Mouse (Mus musculus) liver, postnatal 0 days (tissue): Measurements from ENCODE around the gene Kcnk4.

ENCODE experiments used
- CTCF ChIP-seq: sonication (generic); IDR thresholded peaks from 2 replicates; pipeline ENCODE4 v1.5.1; 2016; ENCODE audit warnings: antibody characterized with exemption, low read depth
- EP300 ChIP-seq: IDR thresholded peaks from 2 replicates; pipeline ENCODE4 v1.6.1; 2016; ENCODE audit warnings: antibody characterized with exemption, low read depth, mild to moderate bottlenecking

- TF ChIP-seq CTCF: no peak
- TF ChIP-seq EP300: no peak
Observed at GRCm38 (mm10) chr19:6933436-6934194, 700 bp downstream of the Kcnk4 start.
